14 mouse cellular contexts compared by ENCODE assay signal in the genomic region with DNA sequence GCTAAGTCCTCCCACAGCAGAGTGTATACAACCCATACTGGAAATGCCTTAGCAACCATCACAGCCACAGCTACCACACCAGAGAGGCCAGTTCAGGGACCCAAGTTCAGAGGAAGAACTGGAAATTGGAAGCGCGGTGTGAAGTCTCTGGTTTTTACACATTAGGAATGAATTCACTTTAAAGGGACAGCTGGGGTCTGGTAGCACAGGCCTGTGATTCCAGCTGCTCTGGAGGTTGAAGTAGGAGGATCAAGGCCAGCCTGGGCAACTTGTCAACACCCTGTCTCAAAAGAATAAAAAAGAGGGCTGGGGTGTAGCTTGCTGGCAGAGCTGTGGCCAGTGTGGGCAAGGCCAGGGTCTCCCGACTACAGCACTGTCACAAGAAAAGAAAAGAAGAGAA. TPM values are rescaled to one million over a fixed set of nuclear protein-coding genes. Genes with fewer than 3 reads are reported as not detected.
DNase-seq lines count a peak whose midpoint lies in the region; ATAC-seq and TF ChIP-seq lines count a peak whose summit lies in the region.
"Had no signal": no experiment of that assay in that cellular context is flagged by ENCODE, and none has a peak within 500 bp of the region (broad histone marks: within the 10 kb centered on the region; RNA-seq: fewer than 3 reads in every experiment).

No protein-coding gene starts in this region.

- no peak for ATAC-seq in stomach, postnatal 0 days (ENCODE audit: low FRiP score, low TSS enrichment)
- no peak for ATAC-seq in erythroid progenitor cell, adult 5-6 weeks (replicated peaks; ENCODE audit: low FRiP score, poor library complexity, severe bottlenecking)
- ATAC-seq: intestine, embryonic 15.5 days had no signal

- no peak overlapping the region for H3K4me3 ChIP-seq in stomach, postnatal 0 days (ENCODE audit: low read depth, low read length)
- H3K4me3 ChIP-seq: erythroblast, embryonic 14.5 days; forebrain, embryonic 15.5 days; heart, embryonic 12.5 days; hindbrain, embryonic 10.5 days; intestine, embryonic 15.5 days had no signal

- no peak overlapping the region for H3K9ac ChIP-seq in stomach, postnatal 0 days (ENCODE audit: low read length)
- H3K9ac ChIP-seq: forebrain, embryonic 15.5 days; heart, embryonic 12.5 days; hindbrain, embryonic 14.5 days; intestine, embryonic 15.5 days had no signal

- no peaks in the 10 kb centered on the region for H3K9me3 ChIP-seq in stomach, postnatal 0 days (ENCODE audit: control insufficient read depth, low read length)
- H3K9me3 ChIP-seq: forebrain, embryonic 15.5 days; heart, embryonic 12.5 days; hindbrain, embryonic 10.5 days; intestine, embryonic 15.5 days had no signal

- H3K36me3 ChIP-seq in stomach, postnatal 0 days (ENCODE audit: control insufficient read depth, insufficient read depth, low read length): no peaks in the 10 kb centered on the region
- H3K36me3 ChIP-seq: forebrain, embryonic 15.5 days; heart, embryonic 12.5 days; hindbrain, embryonic 10.5 days; intestine, embryonic 15.5 days had no signal

- TF ChIP-seq CTCF in stomach, postnatal 0 days (IDR thresholded peaks at IDR 0.05; ENCODE audit: low read depth): no peak

- TF ChIP-seq EP300 in stomach, postnatal 0 days (optimal IDR thresholded peaks at IDR 0.05): no peak

- H3K27me3 ChIP-seq in stomach, postnatal 0 days (ENCODE audit: control insufficient read depth, insufficient read depth, low read length): no peaks in the 10 kb centered on the region
- H3K27me3 ChIP-seq: intestine, embryonic 15.5 days had no signal

- 76% methylated on average over 3 of the region's 3 CpGs for WGBS in stomach, postnatal 0 days

- H3K4me2 ChIP-seq in stomach, postnatal 0 days (replicated peaks; ENCODE audit: low read depth): no peak overlapping the region
- H3K4me2 ChIP-seq: forebrain, embryonic 15.5 days; heart, embryonic 12.5 days; hindbrain, embryonic 14.5 days; intestine, embryonic 15.5 days had no signal

- no peaks in the 10 kb centered on the region for H3K4me1 ChIP-seq in stomach, postnatal 0 days (replicated peaks; ENCODE audit: control insufficient read depth, insufficient read depth)

- H3K27ac ChIP-seq in stomach, postnatal 0 days (replicated peaks): peak overlapping the region; percentile 40; the same call in 1 of the 2 replicates
- H3K27ac ChIP-seq: forebrain, embryonic 15.5 days; hindbrain, embryonic 10.5 days; hindbrain, embryonic 14.5 days; intestine, embryonic 15.5 days had no signal

- DNase-seq in adrenal gland, postnatal 14 days: peak; percentile 57
- DNase-seq in adrenal gland, adult 8-10 months: no peak
- peak; percentile 53 for DNase-seq in 3T3-L1 (ENCODE audit: low read depth, low spot score)
- DNase-seq in adrenal gland, postnatal 25 days: peak; percentile 45
- no peak for DNase-seq in stomach, postnatal 0 days (ENCODE audit: low spot score)

RNA-seq across cellular contexts. Expression of a gene that starts 2.9 kb away (rescaled TPM):
- total RNA-seq in adrenal gland, postnatal 14 days (2021): 358 and 403 TPM in 2 replicates
- total RNA-seq in adrenal gland, adult 8-10 months (2022): 100 to 1,000 TPM in 3 of 4 experiments, 10 to 100 TPM in 1; 91.8 to 623 (median 239) TPM
- total RNA-seq in adrenal gland, postnatal 25 days (2021): 483 and 585 TPM in 2 replicates
- 55.0 and 60.2 TPM in 2 replicates for polyA plus RNA-seq in stomach, postnatal 0 days (2015; fragmentation: Nextera tagmentation; extraction: Ambion mirVana)
- 6.3 and 6.5 TPM in 2 replicates for total RNA-seq in erythroid progenitor cell, adult 5-6 weeks (2015; ENCODE audit: low replicate concordance)
- total RNA-seq in erythroid progenitor cell, adult 5-6 weeks (2017; ENCODE audit: low replicate concordance): 4.4 and 8.4 TPM in 2 replicates

RNA-seq across cellular contexts. Expression of a gene that starts 3.8 kb away (rescaled TPM):
- total RNA-seq in adrenal gland, postnatal 14 days (2021): 30.7 and 37.5 TPM in 2 replicates
- 10 to 100 TPM; 25.5 to 32.1 (median 28.5) TPM for total RNA-seq in adrenal gland, adult 8-10 months (2022)
- 37.4 and 40.5 TPM in 2 replicates for total RNA-seq in adrenal gland, postnatal 25 days (2021)
- 74.6 and 85.7 TPM in 2 replicates for polyA plus RNA-seq in stomach, postnatal 0 days (2015; fragmentation: Nextera tagmentation; extraction: Ambion mirVana)
- total RNA-seq in erythroid progenitor cell, adult 5-6 weeks (2015; ENCODE audit: low replicate concordance): 23.9 and 27.0 TPM in 2 replicates
- total RNA-seq in erythroid progenitor cell, adult 5-6 weeks (2017; ENCODE audit: low replicate concordance): 16.9 and 19.5 TPM in 2 replicates

RNA-seq across cellular contexts. Expression of a gene that starts 24.6 kb away (rescaled TPM):
- total RNA-seq in adrenal gland, postnatal 14 days (2021): 19.2 and 23.8 TPM in 2 replicates
- total RNA-seq in adrenal gland, adult 8-10 months (2022): 10 to 100 TPM; 19.9 to 23.9 (median 22.1) TPM
- 12.1 and 15.7 TPM in 2 replicates for total RNA-seq in adrenal gland, postnatal 25 days (2021)
- polyA plus RNA-seq in stomach, postnatal 0 days (2015; fragmentation: Nextera tagmentation; extraction: Ambion mirVana): 13.4 and 14.1 TPM in 2 replicates
- total RNA-seq in erythroid progenitor cell, adult 5-6 weeks (2015; ENCODE audit: low replicate concordance): not detected in 2 replicates
- not detected in 2 replicates for total RNA-seq in erythroid progenitor cell, adult 5-6 weeks (2017; ENCODE audit: low replicate concordance)
- polyA plus RNA-seq: cortical plate, adult 2 months; erythroblast, embryonic 14.5 days; frontal cortex, adult 2 months had no signal

RNA-seq across cellular contexts. Expression of a gene that starts 54.0 kb away (rescaled TPM):
- 172 and 174 TPM in 2 replicates for total RNA-seq in adrenal gland, postnatal 14 days (2021)
- total RNA-seq in adrenal gland, adult 8-10 months (2022): 100 to 1,000 TPM; 175 to 197 (median 191) TPM
- 187 and 190 TPM in 2 replicates for total RNA-seq in adrenal gland, postnatal 25 days (2021)
- polyA plus RNA-seq in stomach, postnatal 0 days (2015; fragmentation: Nextera tagmentation; extraction: Ambion mirVana): 234 and 253 TPM in 2 replicates
- 186 and 189 TPM in 2 replicates for total RNA-seq in erythroid progenitor cell, adult 5-6 weeks (2015; ENCODE audit: low replicate concordance)
- total RNA-seq in erythroid progenitor cell, adult 5-6 weeks (2017; ENCODE audit: low replicate concordance): 82.3 and 114 TPM in 2 replicates

Comparison
In these comparisons a context has a peak if more than half of its experiments do, and no peak if none do; other contexts are left out.
1. DNase-seq: peak in adrenal gland, postnatal 14 days (single experiment), 3T3-L1 (single experiment) and adrenal gland, postnatal 25 days (single experiment); none in adrenal gland, adult 8-10 months (single experiment) and stomach, postnatal 0 days (single experiment).
2. RNA of a gene that starts 2.9 kb away (total RNA-seq): 483 to 585 TPM in adrenal gland, postnatal 25 days, 358 to 403 TPM in adrenal gland, postnatal 14 days and 91.8 to 623 TPM in adrenal gland, adult 8-10 months; 4.4 to 8.4 TPM in erythroid progenitor cell, adult 5-6 weeks; every median in the first group is over 4 times any median in the second.
3. RNA of a gene that starts 24.6 kb away (total RNA-seq): 19.9 to 23.9 TPM in adrenal gland, adult 8-10 months, 19.2 to 23.8 TPM in adrenal gland, postnatal 14 days and 12.1 to 15.7 TPM in adrenal gland, postnatal 25 days; not detected in erythroid progenitor cell, adult 5-6 weeks; every median in the first group is over 10 times any median in the second.